Mouse (Mus musculus) urinary bladder, postnatal 14 days (tissue): ENCODE results near the gene Osmr.
A peak's percentile ranks its signal among the peaks of the same experiment; 100 is the strongest.

ENCODE experiments used
- DNase-seq: peaks from one replicate; pipeline ENCODE4 v3.0.0; 2021; ENCODE audit warnings: low spot score

The Osmr gene

GRCm38 (mm10) chr15:6874601-6875019 is at the start of gene Osmr:
Gene Osmr, minus strand, starts transcription at chr15:6874969.
- peak; percentile 68 for DNase-seq

GRCm38 (mm10) chr15:6919406-6919805 is 44.6 kb upstream of the Osmr start:
- no peak for DNase-seq

GRCm38 (mm10) chr15:6914163-6914562 is 39.4 kb upstream of the Osmr start:
- no peak for DNase-seq

- peak; percentile 92 for DNase-seq
These were observed 34.9 kb upstream of the Osmr start for GRCm38 (mm10) chr15:6909669-6910068.

GRCm38 (mm10) chr15:6909084-6909483 is 34.3 kb upstream of the Osmr start:
- DNase-seq = no peak

- no peak for DNase-seq
These were observed 33.8 kb upstream of the Osmr start for GRCm38 (mm10) chr15:6908601-6909000.

- no peak for DNase-seq
These were observed 31.7 kb upstream of the Osmr start for GRCm38 (mm10) chr15:6906260-6907047.

GRCm38 (mm10) chr15:6905726-6906125 is 31.0 kb upstream of the Osmr start:
- no peak for DNase-seq

- DNase-seq = no peak
These were observed 28.7 kb upstream of the Osmr start for GRCm38 (mm10) chr15:6903286-6903975.

- no peak for DNase-seq
These were observed 27.3 kb upstream of the Osmr start for GRCm38 (mm10) chr15:6901982-6902639.

GRCm38 (mm10) chr15:6901236-6901635 is 26.5 kb upstream of the Osmr start:
- no peak for DNase-seq

GRCm38 (mm10) chr15:6884260-6884659 is 9.5 kb upstream of the Osmr start:
- DNase-seq = no peak

GRCm38 (mm10) chr15:6883816-6884215 is 9.0 kb upstream of the Osmr start:
- DNase-seq = peak; percentile 73

GRCm38 (mm10) chr15:6883091-6883490 is 8.3 kb upstream of the Osmr start:
- no peak for DNase-seq

- DNase-seq = peak; percentile 36
These were observed 7.4 kb upstream of the Osmr start for GRCm38 (mm10) chr15:6882180-6882579.

GRCm38 (mm10) chr15:6881211-6881610 is 6.4 kb upstream of the Osmr start:
- DNase-seq = no peak

GRCm38 (mm10) chr15:6873807-6874600 is 765 bp downstream of the Osmr start:
- peak; percentile 87 for DNase-seq

GRCm38 (mm10) chr15:6873154-6873806 is 1.5 kb downstream of the Osmr start:
- DNase-seq = no peak

GRCm38 (mm10) chr15:6871621-6872359 is 3.0 kb downstream of the Osmr start:
- DNase-seq = no peak

- no peak for DNase-seq
These were observed 7.9 kb downstream of the Osmr start for GRCm38 (mm10) chr15:6866888-6867287.

GRCm38 (mm10) chr15:6862125-6862524 is 12.6 kb downstream of the Osmr start:
- no peak for DNase-seq
